Mouse (Mus musculus) E14TG2a.4 (cell line): ENCODE results near the gene Defb19.

ENCODE experiments used
- H3K27me3 ChIP-seq: 2 replicates; pipeline ENCODE4 v1.6.1; 2014; ENCODE audit warnings: low read length, control low read depth; ENCODE audit not compliant: insufficient read depth
- H3K36me3 ChIP-seq: 2 replicates; pipeline ENCODE4 v1.6.1; 2014; ENCODE audit warnings: low read length, control low read depth; ENCODE audit not compliant: insufficient read depth
- H3K4me1 ChIP-seq: replicated peaks from 2 replicates; pipeline ENCODE4 v1.6.1; 2014; ENCODE audit warnings: low read depth, low read length, control low read depth
- H3K4me3 ChIP-seq: replicated peaks from 2 replicates; pipeline ENCODE4 v1.5.1; 2014; ENCODE audit warnings: mild to moderate bottlenecking, low read length
- H3K9me3 ChIP-seq: 2 replicates; pipeline ENCODE4 v1.6.1; 2014; ENCODE audit warnings: low read length, control low read depth
- CTCF ChIP-seq: conservative IDR thresholded peaks from 2 replicates; pipeline ENCODE4 v1.5.1; 2014; ENCODE audit warnings: low read length
- NANOG ChIP-seq: IDR thresholded peaks from 2 replicates; pipeline ENCODE4 v1.6.1; 2014; ENCODE audit warnings: borderline replicate concordance, low read length, mixed read lengths
- POU5F1 ChIP-seq: IDR thresholded peaks from 2 replicates; pipeline ENCODE4 v1.6.1; 2014; ENCODE audit warnings: low read length, borderline replicate concordance

Defb19 gene

DNA sequence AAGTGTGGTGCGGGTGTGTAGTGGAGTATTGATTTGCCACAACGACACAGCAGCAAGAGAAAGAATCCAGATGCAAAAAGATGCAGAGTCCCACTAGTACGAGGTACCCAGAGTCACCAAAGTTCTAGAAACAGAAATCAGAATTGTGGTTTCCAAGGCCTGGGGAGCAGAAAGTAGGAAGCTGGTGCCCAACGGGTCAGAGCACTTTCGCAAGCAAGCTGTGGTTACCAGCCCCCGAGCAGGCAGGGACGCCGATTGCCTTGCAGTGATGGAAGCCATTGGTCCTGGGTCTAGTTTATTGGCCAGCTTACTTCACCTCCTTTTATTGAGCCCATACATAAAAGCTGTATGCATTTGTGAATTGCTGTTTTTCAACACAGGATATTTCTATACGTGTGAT lies 38.1 kb downstream of the Defb19 start:
- peaks cover 4% of the 10 kb centered on the region for H3K9me3 ChIP-seq
- H3K27me3 ChIP-seq, result no peaks in the 10 kb centered on the region
- H3K36me3 ChIP-seq, result no peaks in the 10 kb centered on the region
- peaks cover 18% of the 10 kb centered on the region for H3K4me1 ChIP-seq
- no peak overlapping the region for H3K4me3 ChIP-seq
- TF ChIP-seq POU5F1 (no peak), NANOG (no peak), CTCF (no peak)

DNA sequence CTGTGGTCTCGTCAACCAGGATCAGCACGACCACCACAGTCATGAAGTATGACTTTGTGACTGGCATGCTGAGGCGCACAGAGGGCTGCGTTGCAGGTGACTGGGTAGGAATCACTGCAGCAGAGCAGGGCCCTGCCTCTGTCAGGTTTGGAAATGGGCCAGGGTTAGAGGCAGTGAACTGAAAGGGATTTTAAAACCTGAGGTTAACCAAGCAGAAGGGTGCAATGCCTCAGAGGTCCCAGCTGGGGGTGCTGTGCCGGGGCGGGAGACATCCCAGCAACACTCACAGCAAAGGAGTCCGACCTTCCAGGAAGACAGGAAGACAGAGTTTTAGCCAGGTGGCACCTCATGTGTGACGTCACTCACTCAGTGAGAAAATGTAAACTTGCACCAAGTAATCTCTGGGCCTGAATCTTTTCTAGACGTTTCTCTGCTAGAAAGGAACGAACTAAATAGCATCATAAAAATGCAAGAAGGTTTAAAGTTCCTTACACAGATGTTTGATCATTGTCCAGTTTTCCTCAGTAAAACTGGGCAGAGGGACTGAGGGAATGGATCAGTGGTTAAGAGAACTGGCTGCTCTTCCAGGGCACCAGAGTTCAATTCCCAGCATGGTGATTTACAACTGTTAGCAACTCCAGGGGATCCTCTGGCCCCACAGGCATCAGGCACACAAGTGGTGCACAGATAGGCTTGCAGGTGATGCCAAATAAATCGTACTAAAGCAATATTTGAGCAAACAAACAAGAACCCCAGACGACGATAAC lies 40.0 kb downstream of the Defb19 start, which contains the start of gene Defb29:
Gene Defb29 (minus strand): TSS at position 155 of the 767 bp plus-strand sequence.
- H3K4me3 ChIP-seq, result no peak within 1 kb of the TSS
- no peaks in the 10 kb centered on the region for H3K36me3 ChIP-seq
- H3K9me3 ChIP-seq, result peaks cover 4% of the 10 kb centered on the region
- peaks cover 18% of the 10 kb centered on the region for H3K4me1 ChIP-seq
- TF ChIP-seq POU5F1 (no peak), CTCF (peak; percentile 84)
- H3K27me3 ChIP-seq, result no peaks in the 10 kb centered on the region
